Mouse (Mus musculus): Measurements from ENCODE around the gene Fras1. TPM values are rescaled to one million over a fixed set of nuclear protein-coding genes. Genes with fewer than 3 reads are reported as not detected.

The Fras1 gene
- polyA plus RNA-seq (2012; rRNA removed): 3.2 and 4.1 TPM in 2 replicates

GRCm38 (mm10) chr5:96373567-96373985 is at the start of gene Fras1:
Gene Fras1 (plus strand): TSS chr5:96373955.

GRCm38 (mm10) chr5:96792936-96793718 is 419.4 kb downstream of the Fras1 start, which contains the start of gene Anxa3:
Gene Anxa3 (plus strand): TSS chr5:96793339.

Other genes starting within 250 kb of the Fras1 start
- gene Cnot6l, start 209.8 kb upstream of the Fras1 start, polyA plus RNA-seq (2012; rRNA removed): 12.1 and 14.2 TPM in 2 replicates
- gene Mrpl1, start 164.5 kb upstream of the Fras1 start, polyA plus RNA-seq (2012; rRNA removed): 9.9 and 10.2 TPM in 2 replicates

Data from central nervous system, embryonic 18 days (tissue).